8 mouse cellular contexts compared by ENCODE assay signal in the genomic region with DNA sequence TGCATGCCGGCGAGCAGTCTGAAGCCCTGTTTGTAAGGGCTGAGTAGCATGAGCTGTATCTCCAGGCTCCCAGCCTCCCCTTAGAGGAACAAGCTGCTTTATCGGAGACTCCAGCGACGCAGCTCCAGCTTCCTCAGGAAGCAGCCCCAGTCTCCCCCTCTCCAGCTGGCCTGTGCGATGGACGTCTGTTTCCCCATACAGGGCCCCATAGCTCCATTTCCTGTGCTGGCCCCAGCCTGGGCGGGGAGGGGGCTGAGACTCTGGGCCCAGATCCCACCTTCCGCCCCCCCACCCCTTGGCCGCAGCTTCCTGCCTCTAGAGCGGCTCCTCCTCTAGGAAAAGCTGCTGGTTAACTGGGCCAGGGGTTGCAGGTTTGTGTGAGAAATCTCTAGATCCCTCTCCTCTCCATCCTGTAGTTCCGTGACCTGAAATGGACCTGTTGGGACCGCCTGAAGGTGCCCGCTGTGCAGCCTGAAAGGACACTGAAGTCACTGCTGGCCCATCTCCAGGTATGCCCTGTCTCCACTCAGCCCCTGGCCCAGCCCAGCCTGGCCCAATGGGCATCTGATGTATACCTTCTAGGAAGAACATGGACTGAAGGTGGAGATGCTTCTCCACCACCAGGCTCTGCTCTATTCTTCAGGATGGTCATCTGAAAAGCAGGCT. TPM values are rescaled to one million over a fixed set of nuclear protein-coding genes. Genes with fewer than 3 reads are reported as not detected.
DNase-seq lines count a peak whose midpoint lies in the region; ATAC-seq and TF ChIP-seq lines count a peak whose summit lies in the region.

A gene (plus strand): TSS at position 378 of the 666 bp plus-strand sequence.

- H3K36me3 ChIP-seq in erythroblast, embryonic 14.5 days (ENCODE audit: control insufficient read depth): peaks cover 78% of the 10 kb centered on the region
- H3K36me3 ChIP-seq in heart, postnatal 0 days (replicated peaks; ENCODE audit: control insufficient read depth, insufficient read depth, low read length): peaks cover 12% of the 10 kb centered on the region

- DNase-seq in 416B (ENCODE audit: low read depth): peak; percentile 100
- peak; percentile 68 to 75 for DNase-seq in adrenal gland, adult (ENCODE audit: inconsistent age in 2 of 2, low spot score in 1 of 2)
- DNase-seq in heart, postnatal 0 days (ENCODE audit: low spot score): peak; percentile 92
- DNase-seq in kidney, postnatal 36 days: peak; percentile 78 to 79
- peak; percentile 89 for DNase-seq in lung, postnatal 10 days
- peak; percentile 42 for DNase-seq in right cerebral cortex, postnatal 25 days
- DNase-seq in ovary, postnatal 14 days (ENCODE audit: low spot score): no peak

- H3K4me2 ChIP-seq in heart, postnatal 0 days (ENCODE audit: low read depth, low read length): peak within 1 kb of the TSS; percentile 84

- H3K9me3 ChIP-seq in erythroblast, embryonic 14.5 days (ENCODE audit: control insufficient read depth, low read length): no peaks in the 10 kb centered on the region
- no peaks in the 10 kb centered on the region for H3K9me3 ChIP-seq in heart, postnatal 0 days (replicated peaks; ENCODE audit: control insufficient read depth, low read length)

- H3K9ac ChIP-seq in heart, postnatal 0 days (replicated peaks; ENCODE audit: low read depth, low read length): peak within 1 kb of the TSS; percentile 77

- TF ChIP-seq CTCF in heart, postnatal 0 days (IDR thresholded peaks at IDR 0.05; ENCODE audit: low read depth): no peak

- peak; percentile 96 for TF ChIP-seq EP300 in heart, postnatal 0 days (IDR thresholded peaks at IDR 0.05; ENCODE audit: low read depth)

- peak; percentile 66 for ATAC-seq in heart, postnatal 0 days (ENCODE audit: insufficient read depth, low read depth)

- H3K27me3 ChIP-seq in erythroblast, embryonic 14.5 days (ENCODE audit: control insufficient read depth): peaks cover 4% of the 10 kb centered on the region
- no peaks in the 10 kb centered on the region for H3K27me3 ChIP-seq in heart, postnatal 0 days (ENCODE audit: control insufficient read depth, insufficient read depth, low read length)

- 8% methylated on average over 14 of the region's 14 CpGs for WGBS in heart, postnatal 0 days

- H3K4me1 ChIP-seq in erythroblast, embryonic 14.5 days (ENCODE audit: control insufficient read depth): peaks cover 98% of the 10 kb centered on the region
- peaks cover 26% of the 10 kb centered on the region for H3K4me1 ChIP-seq in heart, postnatal 0 days (ENCODE audit: control insufficient read depth, insufficient read depth)

- H3K27ac ChIP-seq in heart, postnatal 0 days (ENCODE audit: low read depth): peak within 1 kb of the TSS; percentile 98

- H3K4me3 ChIP-seq in erythroblast, embryonic 14.5 days (replicated peaks): peak within 1 kb of the TSS; percentile 78
- H3K4me3 ChIP-seq in heart, postnatal 0 days (ENCODE audit: low read depth, low read length): peak within 1 kb of the TSS; percentile 80

RNA-seq across cellular contexts. Expression of the gene that starts here (rescaled TPM):
- polyA plus RNA-seq in erythroblast, embryonic 14.5 days (2012): 0.06 and 0.13 TPM in 2 replicates
- total RNA-seq in heart, postnatal 0 days (2014; rRNA removed; ENCODE audit: low replicate concordance): 0.19 and 4.6 TPM in 2 replicates
- polyA plus RNA-seq in heart, postnatal 0 days (2015; fragmentation: Nextera tagmentation; extraction: Ambion mirVana): 0.52 and 0.57 TPM in 2 replicates
